Mouse (Mus musculus) cortical plate, adult 2 months (tissue): ENCODE results near the gene Asb11. TPM values are rescaled to one million over a fixed set of nuclear protein-coding genes. Genes with fewer than 3 reads are reported as not detected.

Experiments used
- H3K27ac ChIP-seq: fragments of 200-500 bp; 2 replicates; pipeline ENCODE4 v1.5.1; 2012; ENCODE audit warnings: low read length, control low read depth, inconsistent platforms; ENCODE audit not compliant: insufficient read depth
- H3K4me1 ChIP-seq: fragments of 200-500 bp; 2 replicates; pipeline ENCODE4 v1.6.1; 2011; ENCODE audit warnings: low read length; ENCODE audit not compliant: control insufficient read depth, insufficient read depth
- H3K4me3 ChIP-seq: fragments of 200-500 bp; 2 replicates; pipeline ENCODE4 v1.5.1; 2011; ENCODE audit warnings: mild to moderate bottlenecking, low read length, control low read depth; ENCODE audit not compliant: insufficient read depth
- CTCF ChIP-seq: fragments of 200-500 bp; IDR thresholded peaks from 2 replicates; pipeline ENCODE4 v1.5.1; 2011; ENCODE audit warnings: mild to moderate bottlenecking, control low read depth, low read length; ENCODE audit not compliant: insufficient read depth; ENCODE audit errors: extremely low read depth
- POLR2A ChIP-seq: fragments of 200-500 bp; IDR thresholded peaks from 2 replicates; pipeline ENCODE4 v1.6.1; 2011; ENCODE audit warnings: mild to moderate bottlenecking, low read length, control low read depth; ENCODE audit not compliant: insufficient read depth; ENCODE audit errors: extremely low read depth
- polyA plus RNA-seq: library from polyadenylated mRNA; depleted of rRNA; stranded (reverse); fragments of >200 nt; gene quantifications from 2 replicates; pipeline ENCODE4 v1.2.3, GENCODE M21; 2012; rRNA removed

The Asb11 gene
- polyA plus RNA-seq = 5.4 and 6.1 TPM in 2 replicates

DNA sequence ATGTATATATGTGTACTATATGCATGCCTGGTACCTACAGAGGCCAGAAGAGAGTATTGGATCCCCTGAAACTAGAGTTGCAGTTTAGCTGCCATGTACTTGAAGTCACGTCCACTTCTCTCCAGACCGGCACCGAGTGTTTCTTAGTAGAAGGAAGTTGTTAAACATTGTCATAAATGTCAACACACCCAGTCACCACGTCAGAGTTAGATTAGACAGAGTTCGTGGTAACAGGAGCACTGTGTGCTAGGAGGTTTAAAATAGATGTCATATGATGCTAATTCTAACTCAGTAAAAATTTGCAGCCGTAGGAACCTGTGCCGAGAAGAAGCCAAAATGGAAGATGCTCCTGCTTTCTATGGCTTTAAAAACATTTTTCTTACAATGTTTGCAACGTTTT, at the start of gene Asb11:
Gene Asb11, plus strand, starts transcription at position 286 of the 400 bp plus-strand sequence.
- Histone ChIP-seq H3K4me1 (no peaks in the 10 kb centered on the region), H3K4me3 (no peak within 1 kb of the TSS), H3K27ac (no peak within 1 kb of the TSS)
- TF ChIP-seq POLR2A (no peak), CTCF (no peak)

- no peak for TF ChIP-seq POLR2A
- no peak for TF ChIP-seq CTCF
- H3K4me3 ChIP-seq = no peak overlapping the region
- no peaks in the 10 kb centered on the region for H3K4me1 ChIP-seq
- no peak overlapping the region for H3K27ac ChIP-seq
These were observed 42.7 kb upstream of the Asb11 start for GRCm38 (mm10) chrX:164394091-164394490.

DNA sequence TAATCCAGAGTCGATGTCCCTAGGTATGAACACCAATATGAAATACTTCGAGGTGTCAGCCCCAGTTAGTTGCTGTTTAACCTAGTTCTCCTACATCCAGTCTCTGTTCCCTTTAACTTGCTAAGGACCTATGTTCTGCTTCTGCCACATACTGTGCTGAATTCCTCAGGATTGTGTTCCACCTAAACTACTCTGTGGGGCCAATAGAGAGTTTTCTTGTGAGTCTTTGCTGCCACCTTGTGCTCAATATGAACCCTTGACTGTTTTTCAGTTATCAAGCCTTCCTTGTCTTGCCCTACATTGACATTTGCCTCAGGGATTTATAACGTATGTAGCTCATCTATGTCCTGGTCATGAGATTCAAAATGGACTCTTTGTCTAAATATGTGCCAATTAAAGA, 38.3 kb upstream of the Asb11 start:
- no peaks in the 10 kb centered on the region for H3K4me1 ChIP-seq
- no peak overlapping the region for H3K4me3 ChIP-seq
- no peak for TF ChIP-seq POLR2A
- peak; percentile 36; the same call in 1 of the 2 replicates for TF ChIP-seq CTCF
- no peak overlapping the region for H3K27ac ChIP-seq

DNA sequence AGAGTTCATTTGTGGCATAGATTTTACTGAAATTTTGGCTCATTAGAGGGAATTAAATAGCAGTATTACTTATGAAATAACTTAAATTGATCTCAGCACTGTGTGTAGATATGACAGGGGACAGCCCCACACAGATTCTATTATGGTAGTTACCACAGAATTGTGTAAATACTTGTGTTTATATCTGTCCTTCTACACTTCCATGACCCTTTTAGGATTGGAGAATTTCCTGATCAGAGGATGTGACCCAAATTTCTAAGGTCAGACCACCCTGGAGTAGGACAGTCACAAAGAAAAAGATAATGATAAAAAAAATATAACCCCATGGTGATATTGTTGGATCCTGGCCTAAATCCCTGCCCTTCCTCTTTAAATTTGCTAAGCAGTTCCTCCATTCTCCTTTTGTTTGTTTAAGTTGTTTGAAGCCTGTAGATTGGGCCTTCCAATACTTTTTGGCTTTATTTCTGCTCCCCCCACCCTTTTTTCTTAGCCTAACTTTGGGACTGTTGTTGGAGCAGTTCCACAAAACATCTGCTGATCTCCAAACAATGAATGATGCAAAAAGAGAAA, 31.6 kb upstream of the Asb11 start:
- Histone ChIP-seq H3K4me3 (no peak overlapping the region), H3K27ac (no peak overlapping the region), H3K4me1 (no peaks in the 10 kb centered on the region)
- no peak for TF ChIP-seq POLR2A
- no peak for TF ChIP-seq CTCF

GRCm38 (mm10) chrX:164406133-164407022, 30.4 kb upstream of the Asb11 start:
- H3K27ac ChIP-seq = no peak overlapping the region
- no peak for TF ChIP-seq CTCF
- no peak for TF ChIP-seq POLR2A
- H3K4me3 ChIP-seq = no peak overlapping the region
- H3K4me1 ChIP-seq = no peaks in the 10 kb centered on the region

- H3K4me3 ChIP-seq = no peak overlapping the region
- TF ChIP-seq CTCF (no peak), POLR2A (no peak)
- H3K27ac ChIP-seq = no peak overlapping the region
- H3K4me1 ChIP-seq = no peaks in the 10 kb centered on the region
These were observed 28.4 kb upstream of the Asb11 start for GRCm38 (mm10) chrX:164408301-164408927.

DNA sequence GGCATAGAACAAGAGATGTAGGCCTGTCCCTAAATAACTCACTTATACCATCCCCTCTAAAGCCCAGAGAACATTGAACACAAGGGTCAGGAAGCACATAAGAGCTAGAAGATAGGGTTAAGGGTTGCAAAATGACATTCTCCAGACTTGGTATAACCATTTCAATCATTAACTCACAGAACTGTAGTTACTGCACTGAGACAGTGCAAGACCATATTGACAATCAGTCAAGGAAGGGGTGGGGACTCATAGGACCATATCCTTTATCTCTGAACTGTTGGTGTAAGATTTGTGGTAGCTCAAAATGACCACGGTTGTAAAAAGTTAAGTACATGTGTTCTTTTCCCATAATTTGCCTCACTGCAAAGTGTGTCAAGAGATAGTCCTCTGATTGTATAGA, 26.2 kb upstream of the Asb11 start:
- TF ChIP-seq POLR2A = no peak
- Histone ChIP-seq H3K27ac (no peak overlapping the region), H3K4me1 (no peaks in the 10 kb centered on the region), H3K4me3 (no peak overlapping the region)

DNA sequence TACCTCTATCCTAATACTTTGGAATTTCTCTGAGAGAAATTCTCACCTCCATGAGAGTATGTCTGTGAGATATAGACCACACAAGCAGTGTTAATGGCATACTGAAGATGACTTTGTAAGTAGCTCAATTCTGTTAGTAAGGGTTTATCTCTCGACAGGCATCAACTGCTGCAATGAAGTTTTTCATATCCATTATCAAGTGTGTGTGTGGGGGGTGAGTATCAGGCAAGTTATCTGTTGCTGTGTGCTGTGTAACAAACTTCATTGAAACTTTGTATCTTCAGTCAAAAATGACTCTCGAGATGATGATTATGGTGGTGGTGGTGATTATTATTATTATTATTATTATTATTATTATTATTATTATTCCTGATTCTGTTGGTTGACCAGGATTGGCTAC, 20.0 kb upstream of the Asb11 start:
- Histone ChIP-seq H3K4me1 (no peaks in the 10 kb centered on the region), H3K27ac (no peak overlapping the region), H3K4me3 (no peak overlapping the region)
- no peak for TF ChIP-seq CTCF
- TF ChIP-seq POLR2A = no peak

DNA sequence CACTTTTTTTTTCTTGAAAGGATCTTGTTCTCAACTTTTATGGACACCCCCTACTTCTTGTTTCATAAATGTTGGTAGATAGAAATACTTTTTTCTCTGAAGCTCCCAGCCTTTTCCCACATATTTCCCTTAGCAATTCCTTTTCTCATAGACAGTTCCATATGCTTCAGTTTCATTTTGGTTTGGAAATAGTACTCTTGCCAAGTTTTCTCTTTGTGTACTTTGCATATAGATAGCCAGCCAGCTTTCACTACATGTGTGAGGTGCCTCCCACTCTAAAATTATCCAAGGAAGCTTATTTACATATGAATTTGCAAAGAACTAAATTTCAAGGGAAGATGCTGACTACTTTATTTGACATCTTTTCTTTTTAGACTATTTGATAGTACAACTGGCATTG, 18.8 kb upstream of the Asb11 start:
- Histone ChIP-seq H3K4me1 (no peaks in the 10 kb centered on the region), H3K27ac (no peak overlapping the region), H3K4me3 (no peak overlapping the region)
- no peak for TF ChIP-seq CTCF
- TF ChIP-seq POLR2A = no peak

DNA sequence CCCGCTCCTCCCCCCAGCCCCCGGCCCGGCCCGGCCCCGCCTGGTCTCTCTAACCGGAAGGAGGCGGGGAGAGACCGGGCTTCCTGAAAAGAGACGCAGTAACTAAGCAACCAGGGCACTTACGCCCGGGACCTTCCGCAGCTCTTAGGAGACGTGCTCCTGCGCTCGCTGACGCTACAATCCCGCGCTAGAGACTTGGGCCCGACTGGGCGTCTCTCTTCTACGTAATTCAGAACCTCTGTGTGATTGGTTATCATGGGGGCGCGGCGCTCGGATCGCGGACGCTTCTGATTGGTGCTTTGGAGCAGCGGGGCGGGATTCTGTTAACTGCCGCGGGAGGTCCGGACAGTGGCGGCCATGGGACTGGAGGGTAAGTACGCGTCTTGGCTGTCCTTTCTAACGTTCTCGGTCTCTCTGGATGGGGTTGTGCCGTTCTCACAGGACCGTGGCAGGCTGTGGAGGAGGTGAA, 17.3 kb upstream of the Asb11 start, which contains the start of gene Piga:
Gene Piga, plus strand, starts transcription at position 317 of the 469 bp plus-strand sequence.
- no peaks in the 10 kb centered on the region for H3K4me1 ChIP-seq
- TF ChIP-seq POLR2A (peak; percentile 62; the same call in 1 of the 2 replicates), CTCF (no peak)
- no peak within 1 kb of the TSS for H3K27ac ChIP-seq
- H3K4me3 ChIP-seq = peak within 1 kb of the TSS; percentile 88
